Mouse (Mus musculus): ENCODE results near the gene Scgb1c1. TPM values are rescaled to one million over a fixed set of nuclear protein-coding genes. Genes with fewer than 3 reads are reported as not detected.
"Not testable (repeated sequence)": the region's sequence is repeated elsewhere in the genome, so short reads cannot be mapped to it uniquely, and the experiment has no call there.

Scgb1c1 gene
- polyA plus RNA-seq, 1 experiment from 2014 or later = not detected

DNA sequence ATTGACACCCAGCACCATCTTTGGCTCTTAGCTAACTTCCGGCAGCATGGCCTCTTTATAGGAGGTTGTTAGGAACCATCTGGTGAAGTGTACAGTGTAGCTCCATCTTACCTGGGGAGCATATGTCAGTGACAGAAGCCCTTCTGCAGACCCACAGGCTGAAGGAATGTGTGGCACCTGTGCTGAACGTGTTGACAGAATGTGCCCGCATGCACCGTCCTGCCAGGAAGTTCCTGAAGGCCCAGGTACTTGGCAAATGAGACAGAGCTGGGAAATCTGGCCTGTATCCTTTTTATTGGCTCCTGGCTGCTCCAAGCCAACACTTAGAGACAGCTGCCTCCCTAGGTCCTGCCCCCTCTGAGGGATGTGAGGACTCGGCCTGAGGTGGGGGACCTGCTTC lies 15.4 kb downstream of the Scgb1c1 start:
- H3K27me3 ChIP-seq (ENCODE audit: poor library complexity, severe bottlenecking) = no peaks in the 10 kb centered on the region
- no peaks in the 10 kb centered on the region for H3K9me3 ChIP-seq
- H3K4me3 ChIP-seq = no peak overlapping the region
- peaks cover 22% of the 10 kb centered on the region for H3K4me1 ChIP-seq
- WGBS = 91% methylated on average over 5 of the region's 5 CpGs
- peaks cover 75% of the 10 kb centered on the region for H3K36me3 ChIP-seq (replicated peaks)
- H3K27ac ChIP-seq = no peak overlapping the region
- DNase-seq (ENCODE audit: extremely low spot score, low spot score) = no peak

DNA sequence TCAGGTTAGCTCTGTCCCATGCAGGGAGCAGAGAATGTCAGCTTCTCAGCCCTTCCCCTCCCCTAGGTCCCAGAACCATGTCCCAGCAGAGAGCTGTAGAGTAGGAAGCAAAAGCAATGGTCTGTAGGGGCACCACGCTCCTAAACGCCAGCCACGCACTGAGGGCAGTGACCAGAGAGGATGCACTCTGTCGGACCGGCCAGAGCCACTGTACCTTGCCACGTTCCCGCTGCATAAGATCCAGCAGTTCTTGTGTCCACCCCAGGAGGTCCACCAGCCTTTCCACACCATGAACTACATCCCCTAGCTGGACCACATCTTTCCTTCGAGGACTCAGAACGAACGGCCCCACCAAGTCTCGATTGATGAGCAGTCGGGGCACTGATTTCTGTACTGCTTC lies 19.4 kb downstream of the Scgb1c1 start:
- no peaks in the 10 kb centered on the region for H3K27me3 ChIP-seq (ENCODE audit: poor library complexity, severe bottlenecking)
- no peak for DNase-seq (ENCODE audit: extremely low spot score, low spot score)
- H3K9me3 ChIP-seq = no peaks in the 10 kb centered on the region
- no peaks in the 10 kb centered on the region for H3K4me1 ChIP-seq
- no peak overlapping the region for H3K27ac ChIP-seq
- no peak overlapping the region for H3K4me3 ChIP-seq
- peaks cover 77% of the 10 kb centered on the region for H3K36me3 ChIP-seq (replicated peaks)
- WGBS = 87% methylated on average over 12 of the region's 12 CpGs

DNA sequence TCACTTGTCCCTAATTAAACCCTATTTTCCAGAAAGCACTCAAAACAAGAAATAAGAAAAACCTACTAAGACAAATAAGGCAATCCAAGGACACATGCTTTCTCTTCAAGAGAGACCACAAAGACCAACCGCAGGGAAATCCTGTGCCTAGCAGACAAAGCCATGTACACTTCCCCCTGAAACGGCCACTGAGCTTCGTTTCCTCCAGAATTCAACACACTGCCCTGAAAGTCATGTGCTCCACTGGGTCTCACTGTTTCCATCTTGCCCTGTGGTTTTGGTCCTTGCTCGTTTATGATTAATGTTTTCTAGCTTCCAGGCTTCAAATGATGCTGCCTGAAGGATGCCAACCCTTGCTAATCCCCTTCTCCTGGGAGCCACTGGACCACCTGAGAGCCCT lies 28.9 kb downstream of the Scgb1c1 start:
- Histone ChIP-seq H3K9me3 (no peaks in the 10 kb centered on the region), H3K27me3 (ENCODE audit: poor library complexity, severe bottlenecking) (no peaks in the 10 kb centered on the region), H3K36me3 (replicated peaks) (peaks cover 41% of the 10 kb centered on the region), H3K4me1 (no peaks in the 10 kb centered on the region), H3K27ac (no peak overlapping the region), H3K4me3 (no peak overlapping the region)
- WGBS = 89% methylated on average over 4 of the region's 4 CpGs
- no peak for DNase-seq (ENCODE audit: extremely low spot score, low spot score)

DNA sequence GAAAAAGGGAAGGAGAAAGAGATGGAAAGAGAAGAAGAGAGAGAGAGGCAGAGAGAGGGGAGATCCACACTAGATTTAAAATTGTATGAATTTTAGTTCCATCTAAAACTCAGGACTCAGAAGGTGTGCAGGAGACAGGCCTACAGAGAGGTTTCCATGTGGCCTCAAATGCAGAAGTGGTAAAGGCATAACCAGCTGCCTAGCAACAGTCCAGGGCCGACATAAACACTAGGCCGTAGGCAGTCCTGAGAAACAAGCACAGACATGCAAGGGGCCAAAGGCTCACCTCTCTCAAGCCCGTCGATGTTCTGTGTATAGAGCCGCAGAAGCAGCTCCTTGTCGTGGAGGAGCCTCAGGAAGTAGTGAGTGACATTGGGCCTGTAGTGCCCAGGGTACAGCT lies 32.0 kb downstream of the Scgb1c1 start:
- Histone ChIP-seq H3K27ac (no peak overlapping the region), H3K4me3 (no peak overlapping the region), H3K27me3 (ENCODE audit: poor library complexity, severe bottlenecking) (no peaks in the 10 kb centered on the region), H3K9me3 (no peaks in the 10 kb centered on the region), H3K36me3 (replicated peaks) (peaks cover 36% of the 10 kb centered on the region), H3K4me1 (peaks cover 8% of the 10 kb centered on the region)
- 93% methylated on average over 6 of the region's 6 CpGs for WGBS
- DNase-seq (ENCODE audit: extremely low spot score, low spot score) = no peak

DNA sequence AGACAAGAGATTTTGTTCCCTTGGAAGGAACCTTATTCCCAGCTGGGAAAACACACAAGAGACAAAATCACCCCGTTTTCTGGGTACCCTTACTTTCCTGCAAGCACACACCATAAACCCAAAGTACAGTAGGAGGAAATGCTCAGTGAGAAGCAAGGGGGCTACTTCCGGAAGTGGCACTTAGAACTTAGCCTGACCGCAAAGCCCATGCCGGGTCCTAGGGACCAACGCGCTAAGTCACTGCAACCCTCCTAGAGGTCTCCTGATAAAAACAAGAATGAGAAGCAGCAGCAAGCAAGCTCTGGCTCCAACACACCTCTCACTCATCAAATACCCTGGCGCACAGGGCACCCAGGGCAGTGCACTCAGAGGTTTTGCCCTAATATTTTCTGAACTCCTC lies 34.0 kb downstream of the Scgb1c1 start:
- H3K27me3 ChIP-seq (ENCODE audit: poor library complexity, severe bottlenecking) = no peaks in the 10 kb centered on the region
- H3K4me1 ChIP-seq = peaks cover 20% of the 10 kb centered on the region
- H3K27ac ChIP-seq = no peak overlapping the region
- no peak overlapping the region for H3K4me3 ChIP-seq
- DNase-seq (ENCODE audit: extremely low spot score, low spot score) = no peak
- no peaks in the 10 kb centered on the region for H3K9me3 ChIP-seq
- 89% methylated on average over 7 of the region's 7 CpGs for WGBS
- H3K36me3 ChIP-seq (replicated peaks) = peaks cover 39% of the 10 kb centered on the region

DNA sequence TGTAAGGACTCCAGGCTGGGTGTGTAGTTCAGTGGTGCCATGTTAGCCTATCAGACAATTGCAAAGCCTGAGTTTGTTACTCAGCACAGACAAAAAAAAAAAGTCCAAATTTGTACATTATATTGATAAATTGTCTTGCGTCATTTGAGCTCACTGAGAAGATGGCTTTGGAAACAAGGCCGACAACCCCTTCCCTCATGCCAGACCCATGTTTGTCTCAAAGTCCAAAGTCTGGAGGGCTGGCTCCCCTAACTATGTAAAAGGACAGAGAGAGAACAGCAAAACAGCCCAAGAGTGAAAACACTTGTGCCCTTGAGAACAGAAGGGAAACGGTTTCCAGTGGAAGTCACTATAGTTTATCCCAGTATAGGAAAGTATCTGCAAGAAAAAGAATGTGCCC lies 35.1 kb downstream of the Scgb1c1 start:
- DNase-seq (ENCODE audit: extremely low spot score, low spot score) = no peak
- Histone ChIP-seq H3K36me3 (replicated peaks) (peaks cover 43% of the 10 kb centered on the region), H3K9me3 (no peaks in the 10 kb centered on the region), H3K4me1 (peaks cover 20% of the 10 kb centered on the region), H3K27ac (no peak overlapping the region), H3K4me3 (peak overlapping the region; percentile 18; the same call in 1 of the 2 replicates), H3K27me3 (ENCODE audit: poor library complexity, severe bottlenecking) (no peaks in the 10 kb centered on the region)
- WGBS = 83% methylated on average over 3 of the region's 3 CpGs

DNA sequence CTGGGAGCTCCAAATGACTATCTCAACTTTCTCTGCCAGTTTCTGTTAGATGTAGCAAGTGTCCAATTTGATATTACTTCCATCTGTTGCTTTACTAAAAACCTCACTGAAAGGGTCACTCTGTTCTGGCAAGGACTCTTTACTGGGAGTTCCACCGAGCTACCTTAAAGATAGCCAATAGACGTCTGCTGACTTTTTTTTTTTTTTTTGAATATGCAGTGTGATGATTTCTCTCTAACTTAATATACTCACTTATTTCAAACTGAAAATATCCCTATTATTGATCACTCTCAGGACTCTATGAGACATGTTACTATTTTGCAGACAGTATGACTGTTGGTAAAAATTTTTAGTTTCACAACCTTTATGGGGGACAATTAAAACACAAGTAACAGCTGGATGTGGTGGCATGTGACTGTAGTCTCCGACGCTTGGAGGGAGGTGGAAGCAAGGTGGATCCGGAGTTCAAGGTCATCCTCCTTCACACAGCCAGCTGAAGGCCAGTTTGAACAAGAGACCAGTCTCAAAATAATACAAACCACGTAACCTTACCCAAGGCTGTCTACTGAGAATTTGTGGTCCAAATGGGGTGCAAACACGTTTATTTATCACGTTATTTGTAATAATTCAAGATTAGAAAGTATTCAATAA lies 35.6 kb downstream of the Scgb1c1 start:
- Histone ChIP-seq H3K4me3 (peak overlapping the region; percentile 98), H3K9me3 (no peaks in the 10 kb centered on the region), H3K27me3 (ENCODE audit: poor library complexity, severe bottlenecking) (no peaks in the 10 kb centered on the region), H3K36me3 (replicated peaks) (peaks cover 43% of the 10 kb centered on the region), H3K4me1 (peaks cover 20% of the 10 kb centered on the region), H3K27ac (peak overlapping the region; percentile 88)
- WGBS = 36% methylated on average over 8 of the region's 8 CpGs
- DNase-seq (ENCODE audit: extremely low spot score, low spot score) = no peak

DNA sequence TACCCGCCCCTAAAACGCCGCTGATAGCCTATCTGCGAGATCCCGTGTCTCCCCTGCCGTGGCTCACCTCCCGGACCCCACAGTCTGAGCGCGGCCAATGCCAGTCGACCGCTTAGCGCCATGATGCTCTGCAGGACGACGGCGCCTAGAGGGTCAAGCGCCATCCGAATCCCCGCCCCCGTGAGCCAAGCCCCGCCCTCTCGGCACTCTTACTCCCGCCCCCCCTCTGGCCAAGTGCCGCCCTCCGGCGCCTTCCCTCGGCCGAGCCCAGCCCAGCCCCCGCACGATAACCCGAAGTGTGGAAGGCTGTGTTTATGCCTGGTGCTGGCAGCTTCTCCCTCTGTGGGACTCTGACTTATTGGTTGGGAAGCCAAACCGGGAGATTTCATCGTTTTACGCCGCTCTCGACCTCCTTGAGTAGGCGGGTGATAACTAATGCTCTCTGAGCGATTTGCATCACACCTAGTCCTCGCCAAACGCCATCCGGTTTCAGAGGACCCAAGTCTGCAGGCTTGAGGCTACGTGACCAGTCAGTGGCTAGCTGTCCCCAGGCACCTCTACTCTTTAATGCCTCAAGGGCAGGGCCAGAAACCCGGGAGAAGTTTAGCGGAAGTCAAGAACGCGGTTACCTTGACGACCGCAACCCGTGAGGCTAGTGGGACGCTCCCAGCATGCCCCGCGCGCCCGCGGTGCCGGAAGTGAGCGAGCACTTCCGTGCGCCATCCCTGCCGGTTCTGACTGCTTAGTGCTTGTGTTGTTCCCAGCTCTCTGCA lies 36.5 kb downstream of the Scgb1c1 start, which contains the start of the genes Psmd13 and Sirt3:
Gene Psmd13, plus strand, starts transcription at position 273 of the 773 bp plus-strand sequence.
Gene Sirt3, minus strand, starts transcription at position 614 of the 773 bp plus-strand sequence.
- H3K4me1 ChIP-seq = peaks cover 20% of the 10 kb centered on the region
- peaks cover 43% of the 10 kb centered on the region for H3K36me3 ChIP-seq (replicated peaks)
- H3K9me3 ChIP-seq = no peaks in the 10 kb centered on the region
- DNase-seq (ENCODE audit: extremely low spot score, low spot score) = peak; percentile 91
- no peaks in the 10 kb centered on the region for H3K27me3 ChIP-seq (ENCODE audit: poor library complexity, severe bottlenecking)
- H3K27ac ChIP-seq = peak within 1 kb of the TSS; percentile 88
- peak within 1 kb of the TSS; percentile 98 for H3K4me3 ChIP-seq
- WGBS = under 1% methylated on average over 59 of the region's 59 CpGs

DNA sequence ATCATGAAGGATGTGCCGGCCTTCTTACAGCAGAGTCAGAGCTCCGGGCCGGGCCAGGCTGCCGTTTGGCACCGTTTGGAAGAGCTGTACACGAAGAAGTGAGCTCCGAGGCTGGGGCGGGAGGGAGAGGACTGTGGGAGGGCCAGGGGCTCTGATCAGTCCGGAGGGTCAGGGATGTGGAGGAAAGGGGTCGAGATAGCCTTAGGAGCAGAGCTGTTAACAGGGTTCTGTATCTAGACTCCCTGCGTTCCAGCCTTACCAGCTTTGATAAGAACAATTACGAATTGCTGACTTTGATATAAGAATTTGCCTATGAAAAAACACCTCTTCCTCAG lies 37.1 kb downstream of the Scgb1c1 start:
- Histone ChIP-seq H3K9me3 (no peaks in the 10 kb centered on the region), H3K36me3 (replicated peaks) (peaks cover 43% of the 10 kb centered on the region), H3K4me3 (peak overlapping the region; percentile 98), H3K27ac (peak overlapping the region; percentile 88), H3K27me3 (ENCODE audit: poor library complexity, severe bottlenecking) (no peaks in the 10 kb centered on the region), H3K4me1 (peaks cover 20% of the 10 kb centered on the region)
- DNase-seq (ENCODE audit: extremely low spot score, low spot score) = no peak
- WGBS = under 1% methylated on average over 12 of the region's 12 CpGs

DNA sequence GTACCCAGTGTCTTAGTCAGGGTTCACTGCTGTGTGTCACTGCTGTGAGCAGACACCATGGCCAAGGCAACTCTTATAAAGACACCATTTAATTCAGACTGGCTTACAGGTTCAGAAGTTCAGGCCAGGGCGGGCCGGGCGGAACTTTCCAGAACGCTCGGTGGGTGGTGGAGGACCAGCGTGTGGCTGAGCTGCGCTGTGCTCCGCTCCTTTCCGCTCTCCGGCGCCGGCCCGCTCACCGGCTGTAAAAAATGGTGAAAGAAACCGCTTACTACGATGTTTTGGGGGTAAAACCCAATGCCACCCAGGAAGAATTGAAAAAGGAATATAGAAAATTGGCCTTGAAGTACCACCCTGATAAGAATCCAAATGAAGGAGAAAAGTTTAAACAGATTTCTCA lies 45.3 kb downstream of the Scgb1c1 start:
- H3K4me1 ChIP-seq; H3K9me3 ChIP-seq; H3K4me3 ChIP-seq; H3K27ac ChIP-seq; DNase-seq (ENCODE audit: extremely low spot score, low spot score); H3K27me3 ChIP-seq (ENCODE audit: poor library complexity, severe bottlenecking): not testable (repeated sequence)
- 95% methylated on average over 16 of the region's 16 CpGs for WGBS
- peaks cover 88% of the 10 kb centered on the region for H3K36me3 ChIP-seq (replicated peaks)

DNA sequence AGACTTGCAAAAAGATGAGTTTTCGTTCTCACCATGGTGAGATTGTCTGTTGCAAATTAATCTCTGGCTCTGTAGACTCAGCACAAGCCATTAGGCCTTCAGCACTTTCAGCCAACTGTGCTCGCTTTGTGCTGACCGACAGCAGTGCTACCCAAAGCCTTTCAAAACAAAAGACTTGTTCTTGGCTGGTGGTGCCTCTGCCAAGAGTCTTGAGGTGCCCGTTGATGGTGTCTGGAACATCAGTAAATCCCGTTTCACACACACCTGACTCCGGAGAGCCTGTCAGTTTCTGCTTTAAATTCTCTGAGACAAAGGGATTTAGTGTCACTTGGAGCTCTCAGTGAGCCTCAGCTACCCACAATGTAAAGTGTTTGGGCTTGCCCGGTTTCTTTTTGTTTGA lies 48.7 kb downstream of the Scgb1c1 start:
- WGBS = 92% methylated on average over 7 of the region's 7 CpGs
- no peak for DNase-seq (ENCODE audit: extremely low spot score, low spot score)
- Histone ChIP-seq H3K27me3 (ENCODE audit: poor library complexity, severe bottlenecking) (no peaks in the 10 kb centered on the region), H3K27ac (no peak overlapping the region), H3K9me3 (no peaks in the 10 kb centered on the region), H3K36me3 (replicated peaks) (peaks cover 88% of the 10 kb centered on the region), H3K4me1 (no peaks in the 10 kb centered on the region), H3K4me3 (no peak overlapping the region)

DNA sequence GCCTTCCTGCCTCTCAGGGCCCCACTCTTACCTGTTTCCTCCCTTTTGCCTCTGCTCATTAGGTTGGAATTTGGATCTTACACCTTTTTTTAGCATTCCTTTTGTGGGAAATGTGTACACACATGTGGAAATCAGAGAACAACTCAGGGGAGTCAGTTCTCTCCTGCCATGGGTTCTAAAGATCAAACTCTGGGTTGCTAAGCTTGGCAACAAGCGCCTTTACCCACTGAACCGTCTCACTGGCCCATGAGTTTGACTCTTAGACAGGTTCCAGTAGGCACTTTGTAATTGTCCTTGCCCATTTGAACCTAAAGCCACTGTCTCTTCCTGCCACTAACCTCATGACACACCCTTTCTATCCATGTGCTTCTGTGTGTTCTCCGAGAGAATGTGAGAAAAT lies 49.3 kb downstream of the Scgb1c1 start:
- no peaks in the 10 kb centered on the region for H3K27me3 ChIP-seq (ENCODE audit: poor library complexity, severe bottlenecking)
- H3K27ac ChIP-seq = no peak overlapping the region
- no peak for DNase-seq (ENCODE audit: extremely low spot score, low spot score)
- no peaks in the 10 kb centered on the region for H3K9me3 ChIP-seq
- WGBS = 96% methylated on average over 3 of the region's 3 CpGs
- H3K36me3 ChIP-seq (replicated peaks) = peaks cover 86% of the 10 kb centered on the region
- H3K4me1 ChIP-seq = no peaks in the 10 kb centered on the region
- no peak overlapping the region for H3K4me3 ChIP-seq

Data from forebrain, embryonic 10.5 days (tissue).